Mouse (Mus musculus): Measurements from ENCODE around the gene 6430548M08Rik.
A peak's percentile ranks its signal among the peaks of the same experiment; 100 is the strongest.

6430548M08Rik gene

GRCm38 (mm10) chr8:120181274-120181673 lies 67.3 kb downstream of the 6430548M08Rik start:
- no peak for DNase-seq (ENCODE audit: low read depth, low spot score)

- no peak for DNase-seq (ENCODE audit: low read depth, low spot score)
Measured at GRCm38 (mm10) chr8:120181861-120182414, 68.0 kb downstream of the 6430548M08Rik start.

- no peak for DNase-seq (ENCODE audit: low read depth, low spot score)
Measured at GRCm38 (mm10) chr8:120184366-120184765, 70.4 kb downstream of the 6430548M08Rik start.

- DNase-seq (ENCODE audit: low read depth, low spot score): no peak
Measured at GRCm38 (mm10) chr8:120184850-120185792, 71.2 kb downstream of the 6430548M08Rik start.

- DNase-seq (ENCODE audit: low read depth, low spot score): no peak
Measured at GRCm38 (mm10) chr8:120186454-120186853, 72.5 kb downstream of the 6430548M08Rik start.

GRCm38 (mm10) chr8:120188510-120188909 lies 74.6 kb downstream of the 6430548M08Rik start:
- no peak for DNase-seq (ENCODE audit: low read depth, low spot score)

- no peak for DNase-seq (ENCODE audit: low read depth, low spot score)
Measured at GRCm38 (mm10) chr8:120189440-120189839, 75.5 kb downstream of the 6430548M08Rik start.

- no peak for DNase-seq (ENCODE audit: low read depth, low spot score)
Measured at GRCm38 (mm10) chr8:120190107-120190809, 76.3 kb downstream of the 6430548M08Rik start.

- no peak for DNase-seq (ENCODE audit: low read depth, low spot score)
Measured at GRCm38 (mm10) chr8:120190810-120191413, 77.0 kb downstream of the 6430548M08Rik start.

- no peak for DNase-seq (ENCODE audit: low read depth, low spot score)
Measured at GRCm38 (mm10) chr8:120191633-120192032, 77.7 kb downstream of the 6430548M08Rik start.

GRCm38 (mm10) chr8:120192118-120192517 lies 78.2 kb downstream of the 6430548M08Rik start:
- DNase-seq (ENCODE audit: low read depth, low spot score): no peak

- DNase-seq (ENCODE audit: low read depth, low spot score): no peak
Measured at GRCm38 (mm10) chr8:120201351-120201750, 87.4 kb downstream of the 6430548M08Rik start.

- no peak for DNase-seq (ENCODE audit: low read depth, low spot score)
Measured at GRCm38 (mm10) chr8:120202546-120202945, 88.6 kb downstream of the 6430548M08Rik start.

GRCm38 (mm10) chr8:120204736-120205360 lies 90.9 kb downstream of the 6430548M08Rik start:
- DNase-seq (ENCODE audit: low read depth, low spot score): peak; percentile 14

- DNase-seq (ENCODE audit: low read depth, low spot score): no peak
Measured at GRCm38 (mm10) chr8:120205916-120206315, 92.0 kb downstream of the 6430548M08Rik start.

- no peak for DNase-seq (ENCODE audit: low read depth, low spot score)
Measured at GRCm38 (mm10) chr8:120207364-120207763, 93.4 kb downstream of the 6430548M08Rik start.

GRCm38 (mm10) chr8:120208113-120208512 lies 94.2 kb downstream of the 6430548M08Rik start:
- DNase-seq (ENCODE audit: low read depth, low spot score): peak; percentile 47

- peak; percentile 46 for DNase-seq (ENCODE audit: low read depth, low spot score)
Measured at GRCm38 (mm10) chr8:120211345-120211744, 97.4 kb downstream of the 6430548M08Rik start.

- no peak for DNase-seq (ENCODE audit: low read depth, low spot score)
Measured at GRCm38 (mm10) chr8:120212596-120212995, 98.6 kb downstream of the 6430548M08Rik start.

- DNase-seq (ENCODE audit: low read depth, low spot score): no peak
Measured at GRCm38 (mm10) chr8:120213229-120213628, 99.3 kb downstream of the 6430548M08Rik start.

GRCm38 (mm10) chr8:120213939-120214338 lies 100.0 kb downstream of the 6430548M08Rik start:
- DNase-seq (ENCODE audit: low read depth, low spot score): no peak

Measured in ZHBTc4 (cell line).